Mouse (Mus musculus): ENCODE results near the gene Mast4. TPM values are rescaled to one million over a fixed set of nuclear protein-coding genes. Genes with fewer than 3 reads are reported as not detected.
A peak's percentile ranks its signal among the peaks of the same experiment; 100 is the strongest.
"Not testable (repeated sequence)": the region's sequence is repeated elsewhere in the genome, so short reads cannot be mapped to it uniquely, and the experiment has no call there.

Gene Mast4
- polyA plus RNA-seq, 1 experiment from 2014 or later: 41.8 TPM

- 93% methylated on average over 17 of the region's 17 CpGs for WGBS
- Histone ChIP-seq H3K4me2 (ENCODE audit: low read length) (no peak overlapping the region), H3K36me3 (ENCODE audit: control insufficient read depth, insufficient read depth, low read length) (peaks cover 16% of the 10 kb centered on the region), H3K4me1 (ENCODE audit: control insufficient read depth, insufficient read depth, low read length) (0 out of 2 replicates have a peak, but pooled peaks cover 4% of the 10 kb centered on the region), H3K4me3 (replicated peaks; ENCODE audit: low read depth, low read length) (no peak overlapping the region), H3K27me3 (ENCODE audit: control insufficient read depth, insufficient read depth, low read length) (no peaks in the 10 kb centered on the region), H3K9me3 (ENCODE audit: control insufficient read depth, low read length) (no peaks in the 10 kb centered on the region), H3K27ac (replicated peaks; ENCODE audit: low read depth, low read length) (no peak overlapping the region), H3K9ac (replicated peaks; ENCODE audit: low read length) (no peak overlapping the region)
- DNase-seq (no peak), ATAC-seq (ENCODE audit: low FRiP score, low TSS enrichment) (no peak)
Measured at GRCm38 (mm10) chr13:102746803-102747561, 587.3 kb downstream of the Mast4 start.

GRCm38 (mm10) chr13:102745626-102746342 is 588.5 kb downstream of the Mast4 start:
- Histone ChIP-seq H3K4me1 (ENCODE audit: control insufficient read depth, insufficient read depth, low read length) (0 out of 2 replicates have a peak, but pooled peaks cover 4% of the 10 kb centered on the region), H3K27ac (replicated peaks; ENCODE audit: low read depth, low read length) (no peak overlapping the region), H3K4me2 (ENCODE audit: low read length) (no peak overlapping the region), H3K27me3 (ENCODE audit: control insufficient read depth, insufficient read depth, low read length) (no peaks in the 10 kb centered on the region), H3K9ac (replicated peaks; ENCODE audit: low read length) (no peak overlapping the region), H3K4me3 (replicated peaks; ENCODE audit: low read depth, low read length) (no peak overlapping the region), H3K36me3 (ENCODE audit: control insufficient read depth, insufficient read depth, low read length) (peaks cover 21% of the 10 kb centered on the region), H3K9me3 (ENCODE audit: control insufficient read depth, low read length) (no peaks in the 10 kb centered on the region)
- ATAC-seq (ENCODE audit: low FRiP score, low TSS enrichment) (no peak), DNase-seq (no peak)
- 90% methylated on average over 9 of the region's 9 CpGs for WGBS

GRCm38 (mm10) chr13:102745270-102745600 is 589.1 kb downstream of the Mast4 start:
- ATAC-seq (ENCODE audit: low FRiP score, low TSS enrichment) (no peak), DNase-seq (no peak)
- H3K9me3 ChIP-seq (ENCODE audit: control insufficient read depth, low read length): no peaks in the 10 kb centered on the region
- H3K9ac ChIP-seq (replicated peaks; ENCODE audit: low read length): no peak overlapping the region
- WGBS: 98% methylated on average over 3 of the region's 3 CpGs
- H3K4me1 ChIP-seq (ENCODE audit: control insufficient read depth, insufficient read depth, low read length): 0 out of 2 replicates have a peak, but pooled peaks cover 4% of the 10 kb centered on the region
- no peak overlapping the region for H3K27ac ChIP-seq (replicated peaks; ENCODE audit: low read depth, low read length)
- H3K27me3 ChIP-seq (ENCODE audit: control insufficient read depth, insufficient read depth, low read length): no peaks in the 10 kb centered on the region
- H3K4me3 ChIP-seq (replicated peaks; ENCODE audit: low read depth, low read length): no peak overlapping the region
- peaks cover 17% of the 10 kb centered on the region for H3K36me3 ChIP-seq (ENCODE audit: control insufficient read depth, insufficient read depth, low read length)
- H3K4me2 ChIP-seq (ENCODE audit: low read length): no peak overlapping the region

- H3K9me3 ChIP-seq (ENCODE audit: control insufficient read depth, low read length): no peaks in the 10 kb centered on the region
- H3K9ac ChIP-seq (replicated peaks; ENCODE audit: low read length): no peak overlapping the region
- no peak overlapping the region for H3K27ac ChIP-seq (replicated peaks; ENCODE audit: low read depth, low read length)
- peaks cover 11% of the 10 kb centered on the region; the same call in 1 of the 2 replicates for H3K36me3 ChIP-seq (ENCODE audit: control insufficient read depth, insufficient read depth, low read length)
- no peak overlapping the region for H3K4me2 ChIP-seq (ENCODE audit: low read length)
- H3K27me3 ChIP-seq (ENCODE audit: control insufficient read depth, insufficient read depth, low read length): no peaks in the 10 kb centered on the region
- no peak for ATAC-seq (ENCODE audit: low FRiP score, low TSS enrichment)
- no peak overlapping the region for H3K4me3 ChIP-seq (replicated peaks; ENCODE audit: low read depth, low read length)
- whole genome bisulfite sequencing: 66% methylated on average over 9 of the region's 9 CpGs
- H3K4me1 ChIP-seq (ENCODE audit: control insufficient read depth, insufficient read depth, low read length): 0 out of 2 replicates have a peak, but pooled peaks cover 4% of the 10 kb centered on the region
- peak; percentile 75 for DNase-seq
Measured at GRCm38 (mm10) chr13:102744481-102745269, 589.6 kb downstream of the Mast4 start.

- Histone ChIP-seq H3K9me3 (ENCODE audit: control insufficient read depth, low read length) (no peaks in the 10 kb centered on the region), H3K36me3 (ENCODE audit: control insufficient read depth, insufficient read depth, low read length) (peaks cover 49% of the 10 kb centered on the region), H3K9ac (replicated peaks; ENCODE audit: low read length) (no peak overlapping the region), H3K4me3 (replicated peaks; ENCODE audit: low read depth, low read length) (no peak overlapping the region), H3K27ac (replicated peaks; ENCODE audit: low read depth, low read length) (no peak overlapping the region), H3K27me3 (ENCODE audit: control insufficient read depth, insufficient read depth, low read length) (no peaks in the 10 kb centered on the region), H3K4me1 (ENCODE audit: control insufficient read depth, insufficient read depth, low read length) (no peaks in the 10 kb centered on the region), H3K4me2 (ENCODE audit: low read length) (no peak overlapping the region)
- ATAC-seq (ENCODE audit: low FRiP score, low TSS enrichment) (no peak), DNase-seq (no peak)
- WGBS: 91% methylated on average over 13 of the region's 13 CpGs
Measured at GRCm38 (mm10) chr13:102739720-102740535, 594.4 kb downstream of the Mast4 start.

GRCm38 (mm10) chr13:102737811-102738210 is 596.5 kb downstream of the Mast4 start:
- DNase-seq: no peak
- H3K4me2 ChIP-seq (ENCODE audit: low read length): no peak overlapping the region
- H3K36me3 ChIP-seq (ENCODE audit: control insufficient read depth, insufficient read depth, low read length): peaks cover 52% of the 10 kb centered on the region
- whole genome bisulfite sequencing: 97% methylated on average over 7 of the region's 7 CpGs
- ATAC-seq (ENCODE audit: low FRiP score, low TSS enrichment): no peak
- no peak overlapping the region for H3K27ac ChIP-seq (replicated peaks; ENCODE audit: low read depth, low read length)
- no peak overlapping the region for H3K9ac ChIP-seq (replicated peaks; ENCODE audit: low read length)
- H3K9me3 ChIP-seq (ENCODE audit: control insufficient read depth, low read length): no peaks in the 10 kb centered on the region
- H3K27me3 ChIP-seq (ENCODE audit: control insufficient read depth, insufficient read depth, low read length): no peaks in the 10 kb centered on the region
- no peak overlapping the region for H3K4me3 ChIP-seq (replicated peaks; ENCODE audit: low read depth, low read length)
- no peaks in the 10 kb centered on the region for H3K4me1 ChIP-seq (ENCODE audit: control insufficient read depth, insufficient read depth, low read length)

GRCm38 (mm10) chr13:102733063-102733462 is 601.2 kb downstream of the Mast4 start:
- no peak overlapping the region for H3K4me2 ChIP-seq (ENCODE audit: low read length)
- H3K36me3 ChIP-seq (ENCODE audit: control insufficient read depth, insufficient read depth, low read length): peaks cover 34% of the 10 kb centered on the region
- 72% methylated on average over 2 of the region's 2 CpGs for WGBS
- ATAC-seq (ENCODE audit: low FRiP score, low TSS enrichment) (no peak), DNase-seq (no peak)
- H3K4me3 ChIP-seq (replicated peaks; ENCODE audit: low read depth, low read length): no peak overlapping the region
- no peaks in the 10 kb centered on the region for H3K9me3 ChIP-seq (ENCODE audit: control insufficient read depth, low read length)
- no peaks in the 10 kb centered on the region for H3K27me3 ChIP-seq (ENCODE audit: control insufficient read depth, insufficient read depth, low read length)
- no peaks in the 10 kb centered on the region for H3K4me1 ChIP-seq (ENCODE audit: control insufficient read depth, insufficient read depth, low read length)
- H3K27ac ChIP-seq (replicated peaks; ENCODE audit: low read depth, low read length): no peak overlapping the region
- no peak overlapping the region for H3K9ac ChIP-seq (replicated peaks; ENCODE audit: low read length)

- not testable (repeated sequence) for H3K9ac ChIP-seq (replicated peaks; ENCODE audit: low read length); H3K36me3 ChIP-seq (ENCODE audit: control insufficient read depth, insufficient read depth, low read length); H3K27me3 ChIP-seq (ENCODE audit: control insufficient read depth, insufficient read depth, low read length); H3K9me3 ChIP-seq (ENCODE audit: control insufficient read depth, low read length); H3K4me1 ChIP-seq (ENCODE audit: control insufficient read depth, insufficient read depth, low read length); H3K4me3 ChIP-seq (replicated peaks; ENCODE audit: low read depth, low read length); H3K4me2 ChIP-seq (ENCODE audit: low read length); DNase-seq; H3K27ac ChIP-seq (replicated peaks; ENCODE audit: low read depth, low read length); ATAC-seq (ENCODE audit: low FRiP score, low TSS enrichment)
- WGBS: 68% methylated on average over 7 of the region's 7 CpGs
Measured at GRCm38 (mm10) chr13:102728951-102729350, 605.3 kb downstream of the Mast4 start.

All from midbrain, embryonic 14.5 days (tissue).